Mouse (Mus musculus) embryo, embryonic 11 days (tissue): ENCODE results near the gene Eaf2.

ENCODE experiments used
- DNase-seq: peaks from one replicate; pipeline ENCODE4 v3.0.0-alpha.2; 2015

The Eaf2 gene

GRCm38 (mm10) chr16:36828820-36829219, 46.0 kb downstream of the Eaf2 start:
- DNase-seq: peak; percentile 27

DNA sequence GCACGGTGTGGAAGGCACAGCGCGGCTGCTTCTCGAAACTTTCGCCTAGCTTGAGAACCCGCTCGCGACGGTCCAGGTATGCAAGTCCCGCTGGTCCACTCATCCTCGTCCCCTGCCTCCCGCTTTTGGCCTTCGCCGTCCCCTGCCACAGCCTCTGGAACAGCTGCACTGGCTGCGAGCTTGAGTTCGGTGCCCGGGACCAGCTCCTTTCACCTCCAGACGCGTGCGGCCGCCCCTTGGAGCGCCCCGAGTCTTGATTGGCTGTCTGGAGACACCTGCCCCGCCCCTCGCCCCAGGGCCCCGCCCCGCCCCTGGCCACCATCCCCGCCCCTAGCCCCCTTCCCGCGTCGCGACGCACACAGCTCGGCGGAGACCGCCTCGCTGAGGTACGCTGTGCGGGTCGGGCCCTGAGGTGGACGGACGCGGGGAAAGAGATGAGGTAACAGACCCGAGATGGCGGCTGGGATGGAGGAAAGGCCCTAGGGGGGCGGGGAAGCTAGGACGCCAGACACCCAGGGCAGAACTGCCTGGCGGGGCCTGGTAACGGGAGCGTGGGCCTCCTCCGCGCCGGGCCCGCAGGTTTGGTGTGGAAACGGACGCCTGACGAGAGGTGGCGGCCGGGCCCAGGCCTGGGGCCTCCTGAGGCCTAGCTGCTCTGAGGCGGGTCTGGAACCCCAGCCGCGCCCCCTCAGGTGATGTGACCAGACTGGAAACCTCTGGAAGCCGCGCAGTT, 46.6 kb downstream of the Eaf2 start, which contains the start of gene Iqcb1:
Iqcb1 (plus strand) TSS at position 332 of the 733 bp plus-strand sequence.
- DNase-seq: peak; percentile 93

GRCm38 (mm10) chr16:36827611-36828053, 47.2 kb downstream of the Eaf2 start:
- no peak for DNase-seq

DNA sequence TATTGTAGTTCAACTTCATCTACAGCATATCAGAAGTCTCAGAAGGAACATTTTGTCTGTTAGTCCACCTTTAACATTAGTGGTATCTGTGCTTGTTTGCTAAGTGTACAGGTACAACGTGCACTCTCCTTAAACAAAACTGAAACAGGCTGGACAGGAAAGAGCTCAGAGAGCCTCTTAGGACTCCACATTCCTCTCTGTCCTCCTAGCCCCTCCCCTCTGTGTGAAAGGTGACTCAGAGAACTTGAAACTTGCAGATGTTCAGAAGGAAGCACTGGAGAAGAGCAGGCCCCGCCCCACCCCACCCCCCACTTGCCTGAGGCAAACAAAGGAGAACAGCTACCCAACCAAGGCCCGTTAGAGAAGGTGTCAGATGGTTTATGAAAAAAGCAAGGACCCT, 53.3 kb downstream of the Eaf2 start:
- peak; percentile 54 for DNase-seq

DNA sequence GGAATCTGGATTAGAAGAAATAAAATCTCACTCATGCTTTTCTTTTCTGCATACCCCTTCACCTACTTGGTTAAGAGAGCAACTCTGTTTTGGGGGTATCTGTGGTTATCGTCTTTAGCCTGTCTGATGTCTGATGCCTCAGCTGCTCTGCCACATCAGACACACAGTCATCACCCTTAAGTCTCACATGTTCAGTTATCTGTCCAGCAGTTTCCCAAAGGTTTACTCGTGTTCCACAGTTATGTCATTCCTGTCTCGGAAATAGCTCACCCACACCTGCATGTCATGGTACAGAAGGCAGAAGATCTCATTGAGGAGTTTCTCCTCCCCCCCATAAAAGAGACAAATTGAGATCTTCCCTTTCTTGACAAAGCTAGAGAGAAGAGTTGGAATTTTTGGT, 54.1 kb downstream of the Eaf2 start:
- no peak for DNase-seq

- no peak for DNase-seq
Observed at GRCm38 (mm10) chr16:36820016-36820415, 54.8 kb downstream of the Eaf2 start.

- peak; percentile 84 for DNase-seq
Observed at GRCm38 (mm10) chr16:36817321-36817926, 57.4 kb downstream of the Eaf2 start.

GRCm38 (mm10) chr16:36816916-36817315, 57.9 kb downstream of the Eaf2 start:
- no peak for DNase-seq

GRCm38 (mm10) chr16:36813680-36814079, 61.1 kb downstream of the Eaf2 start:
- no peak for DNase-seq

GRCm38 (mm10) chr16:36808616-36809015, 66.2 kb downstream of the Eaf2 start:
- DNase-seq: no peak

- no peak for DNase-seq
Observed at GRCm38 (mm10) chr16:36802361-36802760, 72.4 kb downstream of the Eaf2 start.

DNA sequence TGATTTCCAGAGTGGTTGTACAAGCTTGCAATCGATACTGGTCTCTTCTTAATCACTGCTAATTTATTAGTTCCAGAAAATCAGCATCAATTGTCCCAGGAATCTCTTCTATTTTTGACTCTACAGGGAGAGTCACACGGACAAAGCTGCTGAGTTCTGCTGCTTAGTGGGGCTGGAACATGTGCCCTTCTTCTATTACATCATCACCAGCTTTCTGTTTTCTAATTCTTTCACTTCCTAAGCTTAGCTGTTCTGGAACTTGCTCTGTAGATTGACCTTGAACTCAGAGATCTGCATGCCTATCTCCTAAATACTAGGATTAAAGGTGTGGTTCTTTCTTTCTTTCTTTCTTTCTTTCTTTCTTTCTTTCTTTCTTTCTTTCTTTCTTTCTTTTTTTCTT, 76.5 kb downstream of the Eaf2 start:
- no peak for DNase-seq

DNA sequence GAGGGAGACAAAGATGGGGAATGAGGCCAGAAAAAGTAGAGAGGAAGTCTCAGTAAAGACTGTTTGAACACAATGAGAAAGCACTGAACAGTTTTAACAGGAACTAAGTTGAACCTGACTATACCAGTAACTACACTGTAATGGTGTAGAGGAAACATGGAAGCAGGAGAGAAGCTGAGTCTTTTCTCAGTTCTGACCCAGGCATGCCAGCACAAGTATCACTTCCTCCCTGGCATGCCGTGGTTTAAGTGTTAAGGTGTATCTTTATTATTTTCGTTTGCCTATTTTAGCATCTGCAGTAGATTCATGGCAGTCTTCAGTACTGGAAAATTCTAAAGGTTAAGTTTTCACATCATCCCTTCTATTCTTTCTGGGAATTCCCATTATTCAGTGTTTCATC, 79.8 kb downstream of the Eaf2 start:
- DNase-seq: no peak

DNA sequence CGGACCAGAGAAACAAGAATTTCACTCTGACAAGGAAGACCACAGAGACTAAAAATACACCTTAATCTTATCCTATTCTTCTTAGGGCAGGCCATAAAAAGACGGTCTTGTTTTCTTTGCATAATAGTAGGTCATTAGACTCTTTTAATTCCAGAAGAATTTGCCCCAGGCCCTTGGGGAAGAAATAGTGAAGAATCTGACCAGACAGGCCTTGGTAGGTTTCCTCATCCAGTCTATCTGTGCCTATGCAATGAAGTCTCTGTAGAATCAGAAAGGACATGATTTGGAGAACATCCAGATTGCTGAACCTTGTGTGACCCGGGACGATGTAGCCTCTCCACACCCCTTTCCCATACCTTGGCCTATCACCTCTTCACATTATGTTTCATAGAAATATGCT, 84.6 kb downstream of the Eaf2 start:
- DNase-seq: no peak

DNA sequence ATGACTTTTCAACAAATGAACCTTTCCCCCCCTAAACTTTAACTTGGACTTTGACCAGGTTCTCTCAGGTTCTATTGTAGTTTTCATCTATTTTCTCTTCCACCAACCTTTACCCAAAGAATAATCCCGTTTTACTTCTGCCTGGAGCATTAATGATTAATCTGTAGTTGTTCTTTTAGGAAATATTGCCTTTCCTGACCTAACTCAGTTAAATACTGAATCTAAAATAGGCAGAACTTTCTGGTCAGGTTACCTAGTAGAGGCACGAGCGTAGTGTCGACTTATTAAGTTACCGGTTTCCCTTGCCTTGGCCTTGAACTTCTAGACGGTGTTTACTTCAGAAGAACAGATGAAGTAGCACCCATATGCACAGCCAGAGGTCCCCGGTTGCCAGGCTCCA, 88.3 kb downstream of the Eaf2 start:
- no peak for DNase-seq

GRCm38 (mm10) chr16:36784594-36785313, 90.0 kb downstream of the Eaf2 start, which contains the start of gene Slc15a2:
Gene Slc15a2, minus strand, starts transcription at chr16:36784962.
- no peak for DNase-seq

- no peak for DNase-seq
Observed at GRCm38 (mm10) chr16:36784146-36784545, 90.7 kb downstream of the Eaf2 start.

DNA sequence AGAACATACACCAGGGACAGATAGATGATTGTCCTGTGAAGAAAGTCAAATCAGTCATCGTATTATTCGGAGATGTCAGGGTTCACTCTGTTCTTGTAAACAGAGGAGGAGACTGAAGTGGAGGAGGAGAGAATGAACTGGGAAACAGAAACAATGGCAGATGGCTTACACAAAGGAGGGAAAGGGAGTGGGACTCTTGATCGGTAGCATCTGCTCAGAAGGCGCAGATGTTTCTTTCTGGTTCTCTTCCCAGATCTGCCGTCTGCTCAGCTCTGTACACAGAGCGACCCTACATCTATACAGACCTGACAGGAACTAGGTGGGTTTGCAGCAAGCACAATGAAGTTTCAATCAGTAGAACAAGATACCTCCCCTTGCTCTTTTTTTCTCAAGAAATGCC, 99.1 kb downstream of the Eaf2 start:
- DNase-seq: no peak

DNA sequence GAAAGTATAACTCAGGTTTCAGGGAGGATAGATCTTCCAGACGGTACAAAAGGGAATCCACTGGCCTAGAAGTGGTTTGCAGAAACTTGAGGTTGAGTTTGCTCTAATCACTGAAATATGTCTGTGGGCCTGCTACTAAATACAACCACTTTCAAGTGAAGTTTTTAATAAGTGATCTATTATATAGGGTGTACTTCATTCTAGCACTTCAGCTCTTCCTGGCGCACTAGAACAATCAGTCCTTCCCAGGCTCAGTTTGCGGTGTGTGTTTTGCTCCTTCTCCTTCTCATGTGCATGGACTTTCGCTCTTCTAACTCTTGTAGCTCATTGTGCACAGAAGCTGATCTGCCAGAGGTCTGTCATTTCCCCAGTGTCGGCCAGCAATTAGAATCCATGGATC, 101.8 kb downstream of the Eaf2 start:
- no peak for DNase-seq

- DNase-seq: no peak
Observed at GRCm38 (mm10) chr16:36771703-36772102, 103.1 kb downstream of the Eaf2 start.

GRCm38 (mm10) chr16:36771244-36771643, 103.6 kb downstream of the Eaf2 start:
- DNase-seq: no peak

- DNase-seq: no peak
Observed at GRCm38 (mm10) chr16:36770830-36771229, 104.0 kb downstream of the Eaf2 start.

DNA sequence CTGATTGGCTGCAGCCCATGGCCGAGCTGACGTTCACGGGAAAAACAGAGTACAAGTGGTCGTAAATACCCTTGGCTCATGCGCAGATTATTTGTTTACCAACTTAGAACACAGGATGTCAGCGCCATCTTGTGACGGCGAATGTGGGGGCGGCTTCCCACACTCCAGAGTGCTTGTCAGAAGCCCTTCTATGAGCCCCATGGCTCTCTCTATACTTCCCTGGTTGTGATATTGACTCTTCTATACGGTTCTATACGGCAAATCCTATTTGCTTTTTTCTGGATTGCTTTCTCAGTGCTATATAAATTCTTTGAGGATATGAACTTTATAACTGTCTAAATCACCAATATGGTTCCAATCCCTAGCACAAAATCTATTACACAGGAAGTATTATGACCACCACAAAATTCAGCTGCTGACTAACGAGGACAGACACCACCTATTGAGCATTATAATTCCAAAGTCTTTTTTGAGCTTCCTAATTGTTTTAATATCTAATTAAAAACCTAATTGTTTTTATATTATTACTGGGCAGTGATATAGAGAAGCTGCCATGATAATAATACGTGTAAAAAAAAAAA, 104.5 kb downstream of the Eaf2 start:
- no peak for DNase-seq
